Mouse (Mus musculus) ZHBTc4 (cell line): ENCODE results near the gene Olfr1393.
A peak's percentile ranks its signal among the peaks of the same experiment; 100 is the strongest.

Experiments used
- DNase-seq: peaks from one replicate; pipeline ENCODE4 v3.0.0-alpha.2; 2011; ENCODE audit warnings: low read depth, low spot score

The Olfr1393 gene

DNA sequence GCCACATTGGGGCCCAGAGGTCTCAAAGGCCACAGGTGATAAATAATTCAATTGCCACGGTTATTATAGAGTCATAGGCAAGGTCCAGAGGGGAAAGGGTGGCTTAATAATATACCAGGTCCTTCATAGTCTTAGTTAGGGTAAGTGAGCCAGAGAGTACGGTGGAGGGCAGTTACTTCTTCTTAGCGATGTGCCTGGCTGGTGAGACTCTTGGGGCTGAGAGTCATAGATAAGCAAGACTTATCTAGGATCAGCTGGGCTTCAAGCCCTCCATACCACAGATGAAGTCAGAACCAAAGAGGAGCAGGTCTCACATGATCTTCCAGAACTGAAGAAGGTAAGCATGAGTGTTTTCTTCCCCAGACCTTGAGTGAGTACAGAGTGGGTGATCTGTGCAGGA lies at the start of gene Olfr1393:
Olfr1393 (plus strand) TSS at position 83 of the 400 bp plus-strand sequence.
- DNase-seq = no peak

DNA sequence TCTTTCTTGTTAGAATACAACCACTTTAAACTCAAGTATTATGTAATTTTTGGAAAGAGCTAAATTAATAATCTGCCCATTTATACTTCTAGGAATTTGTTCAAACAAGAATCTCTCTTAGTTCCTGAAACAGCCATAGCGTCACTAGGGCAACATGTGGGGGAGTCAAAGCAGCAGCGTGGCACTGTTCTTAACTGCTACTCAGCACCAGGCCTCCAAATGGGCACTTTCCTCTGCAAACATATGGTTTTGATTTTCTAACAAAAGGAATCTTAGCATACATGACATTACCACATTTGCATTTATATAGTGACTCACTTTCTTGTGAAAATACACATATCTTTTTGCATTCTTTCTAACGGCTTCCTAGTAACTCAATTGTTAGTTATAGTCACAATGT lies 45.3 kb upstream of the Olfr1393 start:
- no peak for DNase-seq

DNA sequence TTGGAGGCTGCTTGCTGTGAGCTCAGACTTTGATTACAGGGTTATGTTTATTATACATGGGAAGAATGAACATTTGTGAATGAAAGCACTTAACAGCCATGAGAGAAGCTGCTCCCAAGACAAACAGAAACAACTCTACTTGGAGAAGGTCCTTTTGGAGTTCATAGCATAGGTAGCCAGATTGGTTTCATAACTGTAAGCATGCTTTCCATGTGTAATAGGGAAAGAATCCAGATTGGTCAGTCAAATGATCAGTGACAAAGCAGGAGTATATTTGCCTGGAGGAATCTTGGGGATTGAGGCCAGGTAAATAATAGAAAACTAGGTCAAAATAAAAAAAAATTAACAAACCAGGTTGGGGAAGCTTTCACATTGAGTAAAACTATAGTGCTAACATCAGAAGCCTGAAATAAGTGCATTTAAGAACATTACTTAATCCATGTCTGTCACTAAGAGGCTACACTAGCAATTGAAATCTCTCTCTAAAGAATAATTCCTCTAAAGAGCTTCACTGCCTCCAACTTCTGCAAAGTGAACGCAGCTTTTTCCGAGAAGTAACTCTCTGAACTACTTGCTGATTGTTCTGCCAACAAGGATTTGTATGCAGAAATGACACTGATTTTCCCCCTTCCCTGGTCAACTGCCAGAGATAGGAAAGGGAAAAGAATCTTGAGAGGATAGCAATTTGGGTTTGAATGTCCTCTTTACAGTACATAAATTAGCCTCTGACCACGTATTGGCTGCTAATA lies 42.5 kb upstream of the Olfr1393 start:
- DNase-seq = no peak

DNA sequence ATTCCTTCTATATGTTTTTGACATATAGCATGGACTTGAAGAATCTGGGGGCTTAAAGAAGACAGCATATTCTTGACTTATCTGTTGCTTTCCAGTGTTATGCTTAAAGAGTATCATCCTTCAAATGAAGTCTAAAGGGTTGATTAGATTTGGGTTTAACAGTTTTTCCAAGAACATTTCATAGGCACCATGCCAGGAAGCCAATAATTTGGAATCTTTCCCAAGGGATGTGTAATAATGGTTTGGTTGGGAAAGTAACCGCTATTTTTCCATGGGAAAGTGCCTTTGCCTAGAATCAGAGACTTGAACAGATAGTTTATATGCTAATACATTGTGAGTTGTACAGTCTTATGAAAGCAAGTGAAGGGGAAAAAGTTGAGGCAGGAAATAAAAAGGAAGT lies 41.2 kb upstream of the Olfr1393 start:
- DNase-seq = no peak

DNA sequence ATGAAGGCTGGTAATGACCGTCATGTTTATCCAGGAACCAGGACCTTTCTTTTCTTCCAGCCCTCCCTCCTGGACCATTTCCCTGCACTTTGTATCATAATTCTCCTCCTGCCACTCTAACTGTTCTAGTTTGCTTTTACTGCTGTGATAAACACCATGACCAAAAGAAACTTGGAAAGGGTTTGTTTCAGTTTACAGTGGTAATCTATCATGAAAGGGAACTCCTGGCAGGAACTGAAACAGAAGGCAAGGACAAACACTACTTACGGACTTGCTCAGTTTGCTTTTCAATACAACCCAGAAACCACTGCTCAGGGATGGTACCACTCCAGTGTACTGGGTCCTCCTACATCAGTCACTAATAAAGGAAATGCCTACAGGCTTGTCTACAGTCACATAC lies 40.6 kb upstream of the Olfr1393 start:
- DNase-seq = no peak

DNA sequence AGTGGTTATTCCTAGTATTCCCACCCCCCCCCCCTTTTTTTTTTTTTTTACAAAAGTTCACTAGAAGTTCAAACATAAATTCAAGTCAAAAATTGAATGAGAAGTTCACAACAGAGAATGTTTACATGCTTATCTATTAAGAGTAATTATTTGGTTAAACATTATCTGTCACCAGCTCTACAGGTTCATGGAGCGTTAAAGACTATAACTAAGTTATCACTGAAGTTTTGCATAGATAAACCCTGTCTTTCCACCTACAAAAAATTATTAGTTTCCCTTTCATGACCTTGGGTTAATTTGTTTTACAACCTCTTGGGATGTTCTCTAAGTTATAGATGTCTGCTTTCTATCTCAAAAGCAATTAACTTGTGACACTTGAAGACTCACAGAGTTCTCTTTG lies 37.8 kb upstream of the Olfr1393 start:
- no peak for DNase-seq

DNA sequence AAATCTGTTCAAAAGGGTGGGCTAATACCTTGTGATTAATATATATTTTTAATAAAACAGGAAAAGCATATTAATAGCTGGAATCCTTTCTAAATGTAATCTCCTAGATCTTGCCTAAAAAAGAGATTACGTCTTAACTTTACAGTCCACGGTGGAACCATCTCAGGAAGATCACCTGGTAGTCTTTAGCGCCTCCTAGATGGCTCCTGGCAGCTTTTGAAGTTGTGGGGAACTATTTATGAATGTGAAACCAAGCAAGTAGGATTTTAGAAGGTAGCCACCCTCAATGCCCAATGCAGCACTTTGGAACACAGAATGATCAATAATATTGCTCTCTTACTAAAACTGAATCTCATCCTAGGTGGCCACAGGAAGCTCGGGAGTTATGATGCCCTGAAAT lies 37.2 kb upstream of the Olfr1393 start:
- no peak for DNase-seq

DNA sequence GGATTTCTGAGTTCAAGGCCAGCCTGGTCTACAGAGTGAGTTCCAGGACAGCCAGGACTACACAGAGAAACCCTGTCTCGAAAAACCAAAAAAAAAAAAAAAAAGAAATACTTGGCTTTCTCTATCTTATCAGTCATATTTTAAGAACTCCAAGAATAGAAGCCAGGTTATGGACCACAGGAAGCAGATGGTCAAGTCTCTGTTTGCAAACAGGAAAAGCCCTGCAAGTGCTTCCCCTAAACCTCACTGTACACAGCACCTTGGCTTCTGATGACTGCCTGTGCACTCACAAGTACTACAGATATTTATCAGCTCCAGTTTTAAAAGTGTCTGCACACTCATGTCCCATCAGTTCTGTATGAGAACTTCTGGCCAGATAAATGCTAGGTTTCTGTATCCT lies 36.6 kb upstream of the Olfr1393 start:
- no peak for DNase-seq

DNA sequence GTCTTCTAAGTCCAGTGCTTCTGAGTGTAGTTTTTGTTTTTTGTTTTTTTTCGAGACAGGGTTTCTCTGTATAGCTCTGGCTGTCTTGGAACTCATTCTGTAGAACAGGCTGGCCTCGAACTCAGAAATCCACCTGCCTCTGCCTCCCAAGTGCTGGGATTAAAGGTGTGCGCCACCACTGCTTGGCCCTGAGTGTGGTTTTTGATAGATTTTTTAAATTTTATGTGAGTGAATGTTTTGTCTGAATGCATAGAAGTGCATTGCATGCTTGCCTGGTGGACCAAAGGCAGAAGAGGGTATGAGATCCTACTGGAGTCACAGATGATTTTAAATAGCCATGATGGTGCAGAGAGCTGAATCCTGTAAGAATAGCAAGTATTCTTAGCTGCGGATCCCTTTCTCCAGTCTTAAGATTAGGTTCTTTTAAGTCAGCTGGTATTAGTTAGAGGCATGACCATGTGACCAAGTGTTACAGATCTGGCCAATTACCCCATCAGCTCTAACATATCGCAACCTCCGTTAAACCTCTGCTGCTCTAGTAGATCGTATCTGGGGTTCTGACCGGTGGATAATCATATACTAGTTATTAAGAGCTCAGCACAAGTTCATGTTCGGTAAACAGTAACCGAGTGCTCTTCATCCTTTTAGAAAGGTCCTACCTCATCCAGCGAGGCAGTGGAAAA lies 35.0 kb upstream of the Olfr1393 start:
- DNase-seq = no peak

DNA sequence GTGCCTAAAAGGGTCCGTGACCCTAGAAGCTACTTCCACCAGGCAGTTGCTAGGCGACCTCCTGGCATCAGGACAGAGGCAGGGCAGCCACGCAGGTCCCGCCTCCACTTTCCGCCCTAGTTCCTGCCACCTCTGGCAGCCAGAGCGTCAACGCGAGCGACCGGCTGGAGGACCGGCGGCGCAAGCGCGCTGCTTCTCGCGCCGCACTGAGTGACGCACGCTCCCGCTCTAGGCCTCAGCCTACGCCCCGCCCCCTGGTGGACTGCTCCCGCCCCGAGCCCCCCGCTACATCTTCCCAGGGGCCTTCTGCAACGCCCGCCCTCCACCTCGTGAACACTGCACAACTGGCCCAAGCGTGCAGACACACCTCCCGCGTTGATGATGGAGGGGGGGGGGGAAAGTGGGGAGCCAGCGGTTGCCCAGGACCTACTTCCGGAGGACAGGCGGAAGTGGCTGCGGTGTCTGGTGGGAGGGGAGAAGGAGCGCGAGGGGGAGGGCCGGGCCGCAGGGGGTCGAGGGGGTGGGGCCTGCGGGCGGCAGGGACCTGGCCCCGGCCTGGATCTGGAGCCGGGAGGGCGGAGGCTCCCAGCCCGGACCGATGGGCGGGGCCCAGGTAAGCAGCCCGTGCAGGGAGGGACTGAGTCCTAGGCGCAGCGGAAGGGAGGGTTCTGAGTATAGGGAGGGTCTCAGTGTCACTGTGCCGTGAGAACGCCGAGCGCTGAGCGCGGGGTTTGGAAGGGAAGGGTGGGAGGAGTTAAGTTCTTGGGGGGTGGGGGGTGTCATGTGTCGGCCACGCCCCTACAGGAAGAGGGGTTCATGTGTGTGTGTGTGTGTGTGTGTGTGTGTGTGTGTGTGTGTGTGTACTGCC lies 34.1 kb upstream of the Olfr1393 start, which contains the start of gene Mgat1:
Mgat1 (plus strand) TSS at position 465 of the 868 bp plus-strand sequence.
- DNase-seq = peak; percentile 99

DNA sequence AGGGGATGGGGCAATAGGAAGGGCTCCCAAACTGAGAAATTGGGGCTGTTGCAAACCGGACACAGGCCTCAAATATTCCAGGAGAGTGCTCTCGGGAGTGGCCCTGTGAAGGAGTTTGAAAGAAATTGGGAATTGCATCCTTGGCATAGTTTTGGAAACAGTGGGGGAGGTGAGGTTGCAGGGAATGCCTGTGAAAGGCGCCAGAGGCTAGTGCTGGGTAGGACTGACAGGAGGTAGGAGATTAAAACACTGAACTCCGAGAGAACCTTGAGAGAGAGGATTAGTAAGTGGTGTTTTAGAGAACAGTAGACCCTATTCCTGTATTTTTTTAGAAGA lies 33.5 kb upstream of the Olfr1393 start:
- DNase-seq = peak; percentile 73

DNA sequence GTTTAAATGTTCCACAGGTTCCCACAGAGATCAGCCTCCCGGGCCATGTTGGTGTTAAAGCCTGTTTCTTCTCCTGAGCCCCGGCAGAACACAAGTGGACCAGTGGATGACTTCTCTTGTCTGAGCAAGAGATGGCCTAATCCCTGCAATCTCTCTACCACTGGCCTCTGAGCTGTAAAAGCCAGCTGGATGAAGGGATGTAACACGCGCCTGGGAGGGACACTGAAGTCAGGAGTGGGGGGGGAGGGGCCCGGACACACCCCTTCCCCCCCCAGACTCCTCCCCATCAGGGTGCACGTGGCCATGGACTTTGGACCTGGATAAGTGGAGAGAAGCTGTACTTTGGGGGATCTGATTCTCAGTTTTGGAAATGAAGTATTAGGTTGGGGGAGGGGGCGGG lies 32.9 kb upstream of the Olfr1393 start:
- DNase-seq = peak; percentile 68

DNA sequence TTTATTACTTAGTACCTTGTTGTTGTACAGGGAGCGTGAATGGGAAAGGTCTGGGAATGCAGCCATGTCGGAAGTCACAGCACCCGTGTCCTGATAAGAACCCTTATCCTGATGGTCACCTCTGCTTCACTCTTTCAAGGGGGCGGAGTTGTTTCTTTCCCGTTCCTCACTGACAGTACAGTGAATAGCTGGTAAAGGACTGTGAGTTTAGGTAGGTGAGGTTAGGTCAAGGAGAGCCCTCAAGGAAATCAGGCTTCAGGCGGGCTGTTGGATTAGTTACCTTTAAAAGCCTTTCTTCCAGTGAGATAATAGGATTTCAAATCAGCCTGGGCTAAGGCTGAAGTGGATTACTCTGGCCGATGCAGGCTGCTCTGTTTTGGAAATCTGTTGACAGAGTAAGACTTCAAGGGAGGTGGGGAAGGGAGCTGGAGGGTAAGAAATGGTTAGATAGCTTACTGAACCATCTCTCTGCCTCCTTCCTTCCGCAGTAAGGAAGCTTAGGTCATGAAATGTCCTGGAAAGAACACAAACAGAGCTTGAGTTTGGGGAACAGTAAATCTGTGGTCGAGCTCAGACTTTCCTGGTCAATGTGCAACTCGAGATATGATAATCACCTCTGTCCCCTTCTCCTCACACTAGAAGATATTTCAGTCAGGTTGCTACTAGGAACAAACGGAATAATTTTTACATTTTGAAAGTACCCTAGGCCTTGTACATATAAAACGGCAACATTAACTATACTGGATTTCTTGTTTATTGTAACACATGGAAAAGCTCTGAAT lies 32.3 kb upstream of the Olfr1393 start:
- no peak for DNase-seq

DNA sequence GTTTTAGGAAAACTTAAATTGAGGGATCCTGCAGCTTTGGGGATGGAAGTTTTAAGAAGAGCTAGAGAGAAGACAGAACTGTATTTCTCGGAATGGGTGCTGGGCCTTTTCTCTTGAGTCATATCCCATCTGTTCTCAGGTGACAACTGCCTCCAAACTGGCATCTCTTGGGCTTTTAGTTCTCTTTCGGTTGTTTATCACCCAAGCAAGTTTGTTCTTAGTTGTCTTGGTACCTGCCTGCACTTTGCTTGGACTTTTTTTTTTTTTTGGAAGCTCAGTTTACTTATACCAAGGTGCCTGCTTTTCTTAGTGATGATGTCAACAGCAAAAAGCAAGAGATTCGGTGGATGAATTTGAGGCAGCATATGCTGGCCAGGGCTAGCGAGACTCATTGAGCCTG lies 31.6 kb upstream of the Olfr1393 start:
- no peak for DNase-seq

DNA sequence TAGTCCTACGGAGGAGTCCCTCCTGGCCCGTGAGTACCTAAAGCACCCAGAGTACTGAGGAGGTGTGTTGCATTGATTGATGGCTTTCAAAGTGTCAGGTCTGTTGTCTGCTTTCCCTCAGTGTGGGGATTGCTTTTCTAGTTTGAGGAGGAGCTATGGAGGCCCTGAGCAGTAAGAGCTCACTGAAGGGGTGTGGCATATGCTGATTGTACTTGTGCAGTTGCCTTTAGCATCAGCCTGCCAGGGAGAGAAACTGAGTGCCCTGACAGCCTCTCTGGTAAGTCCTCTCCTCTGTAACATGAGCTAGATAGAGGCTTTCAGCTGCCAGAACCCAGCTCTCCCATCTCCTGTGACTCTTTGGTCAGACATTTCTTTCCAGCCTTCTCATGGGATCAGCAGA lies 30.8 kb upstream of the Olfr1393 start:
- peak; percentile 37 for DNase-seq

DNA sequence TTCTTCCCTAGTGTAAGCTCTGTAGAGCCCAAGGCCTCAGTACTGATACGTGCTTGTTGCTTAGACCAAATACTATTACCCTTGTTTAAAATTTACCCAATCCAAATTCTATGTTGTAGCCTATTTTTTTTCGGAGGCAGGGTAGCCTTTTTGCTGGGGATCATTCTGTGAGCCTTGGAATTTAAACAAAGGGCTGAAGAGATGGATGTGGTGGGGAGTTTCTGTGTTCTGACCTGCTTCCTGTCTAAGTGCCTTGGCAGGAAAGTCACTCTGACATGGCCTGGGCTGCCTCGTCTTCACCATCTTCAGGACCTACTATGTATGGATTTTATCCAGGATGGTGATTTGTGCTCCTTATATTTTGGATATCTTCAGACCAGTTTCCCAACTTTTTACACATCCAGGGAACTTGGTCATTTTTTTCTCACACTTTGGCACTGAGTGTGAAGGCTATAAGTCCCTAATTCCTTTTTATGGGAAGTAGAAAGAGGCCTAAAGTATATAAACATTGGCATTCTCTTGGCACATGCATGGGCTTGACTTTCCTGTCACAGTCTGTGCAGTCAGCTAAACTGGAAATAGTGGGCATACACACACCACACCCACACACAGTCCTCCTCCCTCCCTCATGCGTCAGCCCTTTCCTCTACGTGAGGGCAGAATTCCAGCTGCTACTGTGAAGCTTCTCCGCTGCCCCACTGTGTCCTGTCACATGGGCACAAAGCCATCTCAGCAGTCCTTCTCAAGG lies 29.7 kb upstream of the Olfr1393 start:
- no peak for DNase-seq

DNA sequence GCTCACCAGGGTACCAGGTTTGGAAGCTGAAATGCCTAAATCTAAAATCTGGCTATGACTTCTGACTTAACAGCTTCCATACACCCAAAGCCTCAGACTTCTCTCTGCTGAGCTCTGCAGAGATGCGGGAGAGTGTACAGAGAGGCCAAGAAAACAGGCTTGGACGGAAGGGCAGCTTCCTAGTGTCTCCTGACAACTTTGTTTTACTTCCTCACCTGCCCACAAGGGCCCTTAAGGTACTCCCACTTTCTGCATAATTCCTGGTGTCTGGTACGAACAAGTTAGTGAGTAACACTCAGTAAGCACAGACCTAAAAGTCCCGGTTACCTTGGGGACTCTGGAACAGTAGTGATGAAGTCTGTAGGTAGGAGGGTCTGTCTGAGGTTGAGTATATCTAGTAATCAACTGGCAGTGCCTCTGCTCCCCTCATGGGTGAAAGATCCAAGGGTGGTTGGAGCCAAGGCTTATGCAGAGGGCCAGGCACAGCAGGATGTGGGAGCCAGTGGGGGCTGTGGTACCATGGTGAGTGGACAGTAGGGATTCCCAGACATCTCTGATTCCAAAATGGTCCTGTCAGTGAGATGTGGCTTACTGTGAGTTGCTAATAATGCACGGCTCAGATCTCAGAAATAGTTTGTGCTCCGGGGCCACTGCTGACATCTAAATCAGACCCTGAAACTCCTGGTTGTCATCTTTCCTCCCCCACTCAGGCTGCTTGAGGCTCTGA lies 29.0 kb upstream of the Olfr1393 start:
- DNase-seq = no peak

DNA sequence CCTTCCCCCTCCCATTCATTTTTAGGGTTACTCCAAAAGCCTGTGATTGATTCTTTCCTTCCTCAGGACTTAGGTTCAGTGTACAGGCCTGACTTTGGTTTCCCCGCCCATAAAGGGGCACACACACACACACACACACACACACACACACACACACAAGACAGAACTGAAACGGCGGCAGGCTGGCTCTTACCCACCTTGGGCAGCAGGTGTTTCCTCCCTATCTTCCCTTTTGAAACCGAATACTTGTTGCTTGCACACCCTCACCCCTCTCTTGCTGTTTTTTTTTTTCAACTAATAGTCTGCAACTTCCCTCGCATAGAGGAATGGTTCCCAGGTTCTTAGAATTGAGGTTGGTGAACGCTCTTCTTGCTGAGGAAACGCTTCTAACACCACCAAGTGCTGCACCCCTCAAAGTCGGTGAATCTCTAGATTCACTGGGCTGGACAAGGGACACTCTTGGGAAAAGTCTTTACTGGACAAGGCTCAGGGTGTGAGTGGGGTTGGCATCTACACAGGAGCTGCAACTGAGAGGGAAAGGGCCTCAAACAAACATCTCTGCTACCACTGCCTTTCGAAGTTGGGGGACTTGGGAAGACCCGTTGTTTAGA lies 28.2 kb upstream of the Olfr1393 start:
- no peak for DNase-seq

DNA sequence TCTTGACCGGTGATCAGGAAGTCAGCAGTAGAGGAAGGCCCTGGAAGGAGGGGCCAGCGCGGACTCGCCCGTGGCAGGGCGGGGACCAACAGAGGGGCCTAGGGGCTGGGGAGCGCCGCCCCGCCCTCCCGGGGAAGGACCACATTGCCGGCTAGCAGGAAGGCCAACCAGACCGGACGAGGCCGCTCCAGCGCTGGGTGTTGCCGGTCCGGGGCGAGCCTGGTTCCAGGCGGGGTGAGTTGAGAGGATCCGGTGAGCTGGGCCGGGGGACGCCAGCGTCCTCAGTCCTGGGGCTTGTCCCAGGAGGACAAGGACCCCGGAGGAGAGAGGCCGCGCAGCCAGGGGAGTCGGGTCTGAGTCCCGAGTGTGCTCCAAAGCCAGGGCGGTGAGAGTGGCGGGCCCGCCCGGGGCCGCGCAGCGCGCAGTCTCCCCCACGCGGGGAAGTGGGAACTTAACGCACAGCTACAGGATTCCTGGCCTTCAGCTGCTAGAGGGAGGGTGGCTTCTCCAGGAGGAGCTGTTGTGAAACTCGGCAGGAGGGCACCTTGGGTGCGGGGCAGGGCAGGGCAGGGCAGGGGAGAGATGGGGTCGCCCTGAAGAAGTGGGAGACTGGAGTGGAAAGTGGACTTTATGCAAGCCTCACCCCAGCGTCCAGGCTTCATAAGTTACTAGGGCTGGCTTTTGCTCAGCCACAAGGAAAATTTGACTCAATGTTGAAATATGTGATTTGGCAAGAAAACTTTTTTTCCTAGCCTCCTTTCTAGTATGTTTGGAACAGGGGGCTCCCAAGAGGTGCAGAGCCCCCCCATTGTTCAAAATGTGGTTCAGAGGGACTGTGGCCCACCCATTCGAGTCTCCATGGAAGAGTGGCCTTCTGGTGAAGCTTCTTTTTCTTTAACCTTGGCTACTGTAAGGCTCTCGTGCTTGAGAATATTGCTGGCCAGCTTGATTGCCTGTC lies 27.4 kb upstream of the Olfr1393 start:
- DNase-seq = peak; percentile 66
